ENCODE assay signal across 10 mouse cellular contexts in genomic region chr3:62170647-62171046, GRCm38 (mm10).
DNase-seq lines count a peak whose midpoint lies in the region; TF ChIP-seq lines count a peak whose summit lies in the region.
"Had no signal": no experiment of that assay in that cellular context is flagged by ENCODE, and none has a peak within 500 bp of the region (broad histone marks: within the 10 kb centered on the region; RNA-seq: fewer than 3 reads in every experiment).

No protein-coding gene starts in this region.

- H3K27ac ChIP-seq in thymus, adult 2 months (ENCODE audit: control insufficient read depth, insufficient read depth, low read length), result no peak overlapping the region
- H3K27ac ChIP-seq: limb, embryonic 15.5 days had no signal

- H3K4me1 ChIP-seq in thymus, adult 2 months (replicated peaks; ENCODE audit: control insufficient read depth, insufficient read depth, low read length), result no peaks in the 10 kb centered on the region
- H3K4me1 ChIP-seq: limb, embryonic 15.5 days had no signal

- H3K27me3 ChIP-seq in thymus, adult 2 months (ENCODE audit: control insufficient read depth, insufficient read depth, low read length), result no peaks in the 10 kb centered on the region
- H3K27me3 ChIP-seq: limb, embryonic 15.5 days had no signal

- 61% methylated on average over 4 of the region's 4 CpGs for WGBS in thymus, adult 2 months

- TF ChIP-seq CTCF in thymus, adult 2 months (IDR thresholded peaks at IDR 0.05; ENCODE audit: borderline replicate concordance, control insufficient read depth, extremely low read depth, insufficient read depth, low read length, poor library complexity), result no peak

- no peaks in the 10 kb centered on the region for H3K36me3 ChIP-seq in thymus, adult 2 months (ENCODE audit: control insufficient read depth, insufficient read depth, low read length)
- H3K36me3 ChIP-seq: limb, embryonic 15.5 days had no signal

- DNase-seq in cerebellum, adult 9-10 months, result peak; percentile 6
- no peak for DNase-seq in cerebellum, adult 11 months
- DNase-seq in kidney, adult 9 months, result peak; percentile 8
- DNase-seq in kidney, postnatal 36 days, result no peak
- peak; percentile 25 for DNase-seq in ES-CJ7 (ENCODE audit: low read depth, low spot score)
- DNase-seq in layer of hippocampus, postnatal 10 days (ENCODE audit: low spot score in 2 of 2), result peak; percentile 12 to 34
- no peak for DNase-seq in thymus, adult 2 months
- DNase-seq in adrenal gland, adult 2 months, result no peak
- DNase-seq: cerebellum, adult 18-20 months had no signal

- TF ChIP-seq POLR2A in thymus, adult 2 months (IDR thresholded peaks at IDR 0.05; ENCODE audit: control insufficient read depth, extremely low read depth, insufficient read depth, low read length, poor library complexity), result no peak

- H3K4me3 ChIP-seq in thymus, adult 2 months (ENCODE audit: control insufficient read depth, insufficient read depth, low read length), result no peak overlapping the region
- H3K4me3 ChIP-seq: limb, embryonic 15.5 days had no signal

Comparison
In these comparisons a context has a peak if more than half of its experiments do, and no peak if none do; other contexts are left out.
1. DNase-seq: peak in cerebellum, adult 9-10 months (single experiment), kidney, adult 9 months (single experiment), ES-CJ7 (single experiment) and layer of hippocampus, postnatal 10 days (2 of 2); none in cerebellum, adult 11 months (single experiment), kidney, postnatal 36 days (0 of 2), thymus, adult 2 months (single experiment) and adrenal gland, adult 2 months (single experiment).